Comparison of ENCODE assay signal across 8 mouse cellular contexts in the genomic region with DNA sequence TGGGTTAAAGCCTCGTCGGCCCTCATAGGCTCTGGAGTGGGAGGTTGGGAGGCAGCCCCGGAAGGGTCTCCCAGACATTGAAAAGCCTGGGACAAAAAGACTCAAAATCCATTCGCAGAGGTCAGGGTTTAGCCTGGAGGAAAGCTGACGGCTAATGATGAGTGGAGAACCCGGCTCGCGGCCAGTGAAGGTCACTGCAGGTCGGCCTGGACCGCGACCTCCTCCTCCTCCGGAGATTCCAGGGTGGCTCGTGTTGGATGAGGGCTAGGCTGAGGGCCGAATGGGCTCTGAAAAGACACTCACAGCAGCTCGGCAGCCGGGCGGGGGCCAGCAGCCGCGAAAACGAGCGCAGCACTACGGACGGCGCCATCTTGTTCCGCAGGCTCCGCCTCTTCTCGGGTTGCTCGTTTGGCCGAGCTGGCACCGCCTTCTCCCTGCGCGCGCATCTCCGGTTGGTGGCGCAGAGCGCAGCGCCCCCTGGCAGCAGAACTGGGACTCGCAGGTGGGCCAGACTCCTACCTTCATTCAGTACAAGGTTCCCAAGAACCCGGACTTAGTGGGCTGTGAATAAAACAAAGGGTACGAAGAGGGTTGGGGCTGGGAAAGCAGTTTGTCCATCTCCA. TPM values are rescaled to one million over a fixed set of nuclear protein-coding genes. Genes with fewer than 3 reads are reported as not detected.
A peak's percentile ranks its signal among the peaks of the same experiment; 100 is the strongest.
DNase-seq lines count a peak whose midpoint lies in the region; ATAC-seq lines count a peak whose summit lies in the region.

A gene (minus strand): TSS at position 428 of the 623 bp plus-strand sequence.

- peak; percentile 94 for DNase-seq in R1 (ENCODE audit: low read depth, low spot score)
- peak; percentile 100 for DNase-seq in cerebellum, postnatal 25 days
- DNase-seq in frontal cortex, postnatal 36 days (ENCODE audit: low spot score in 2 of 2): peak; percentile 96 to 97
- peak; percentile 90 for DNase-seq in left cerebral cortex, adult 11 months (ENCODE audit: low spot score)
- DNase-seq in lung, postnatal 4 days: peak; percentile 95 to 98
- DNase-seq in retina, postnatal 7 days (ENCODE audit: low read depth, low spot score): peak; percentile 89
- peak; percentile 99 for DNase-seq in urinary bladder, adult 2 months (ENCODE audit: low spot score)

- peak within 1 kb of the TSS; percentile 83 for H3K4me3 ChIP-seq in hindbrain, embryonic 15.5 days

- peak within 1 kb of the TSS; percentile 93 for H3K9ac ChIP-seq in hindbrain, embryonic 15.5 days

- H3K27ac ChIP-seq in hindbrain, embryonic 15.5 days (replicated peaks): peak within 1 kb of the TSS; percentile 96

- peaks cover 14% of the 10 kb centered on the region for H3K4me1 ChIP-seq in hindbrain, embryonic 15.5 days (replicated peaks)

- ATAC-seq in hindbrain, embryonic 15.5 days (ENCODE audit: low FRiP score, low read depth): peak; percentile 85

- no peaks in the 10 kb centered on the region for H3K9me3 ChIP-seq in hindbrain, embryonic 15.5 days

- WGBS in hindbrain, embryonic 15.5 days: under 1% methylated on average over 39 of the region's 40 CpGs

- H3K36me3 ChIP-seq in hindbrain, embryonic 15.5 days: peaks cover 18% of the 10 kb centered on the region

- H3K27me3 ChIP-seq in hindbrain, embryonic 15.5 days: no peaks in the 10 kb centered on the region

- peak within 1 kb of the TSS; percentile 57 for H3K4me2 ChIP-seq in hindbrain, embryonic 15.5 days

RNA-seq across cellular contexts. Expression of the gene that starts here (rescaled TPM):
- polyA plus RNA-seq in hindbrain, embryonic 15.5 days (2015; fragmentation: Nextera tagmentation; extraction: Ambion mirVana): 733 and 815 TPM in 2 replicates
- 295 and 320 TPM in 2 replicates for polyA plus RNA-seq in urinary bladder, adult 2 months (2012; rRNA removed)

Comparison
In these comparisons a context has a peak if more than half of its experiments do, and no peak if none do; other contexts are left out.
1. Peak in every context shown above with its lines: DNase-seq, ATAC-seq, H3K4me3 ChIP-seq and H3K27ac ChIP-seq.